Mouse (Mus musculus): ENCODE results near the gene Zp2. TPM values are rescaled to one million over a fixed set of nuclear protein-coding genes. Genes with fewer than 3 reads are reported as not detected.

Gene Zp2
- total and polyA plus RNA-seq, 2 experiments from 2014 or later: 0.15 to 0.31 TPM

GRCm38 (mm10) chr7:120127686-120128059 lies 17.4 kb downstream of the Zp2 start:
- ATAC-seq (ENCODE audit: insufficient read depth, low read depth): no peak
- H3K9ac ChIP-seq (replicated peaks; ENCODE audit: low read depth, low read length): no peak overlapping the region
- TF ChIP-seq EP300 (IDR thresholded peaks at IDR 0.05; ENCODE audit: low read depth): no peak
- no peak for TF ChIP-seq CTCF (IDR thresholded peaks at IDR 0.05; ENCODE audit: low read depth)

GRCm38 (mm10) chr7:120126976-120127685 lies 18.0 kb downstream of the Zp2 start:
- H3K4me3 ChIP-seq (ENCODE audit: low read depth, low read length): no peak overlapping the region
- no peak overlapping the region for H3K27ac ChIP-seq (ENCODE audit: low read depth)
- H3K4me1 ChIP-seq (ENCODE audit: control insufficient read depth, insufficient read depth): no peaks in the 10 kb centered on the region
- peak; percentile 31 for DNase-seq (ENCODE audit: low spot score)
- ATAC-seq (ENCODE audit: insufficient read depth, low read depth): no peak
- no peaks in the 10 kb centered on the region for H3K27me3 ChIP-seq (ENCODE audit: control insufficient read depth, insufficient read depth, low read length)
- TF ChIP-seq CTCF (IDR thresholded peaks at IDR 0.05; ENCODE audit: low read depth) (no peak), EP300 (IDR thresholded peaks at IDR 0.05; ENCODE audit: low read depth) (no peak)
- H3K36me3 ChIP-seq (replicated peaks; ENCODE audit: control insufficient read depth, insufficient read depth, low read length): no peaks in the 10 kb centered on the region
- H3K9ac ChIP-seq (replicated peaks; ENCODE audit: low read depth, low read length): no peak overlapping the region
- no peak overlapping the region for H3K4me2 ChIP-seq (ENCODE audit: low read depth, low read length)
- no peaks in the 10 kb centered on the region for H3K9me3 ChIP-seq (replicated peaks; ENCODE audit: control insufficient read depth, low read length)
- 28% methylated on average over 5 of the region's 5 CpGs for WGBS

More at GRCm38 (mm10) chr7:120127686-120128059, 17.4 kb downstream of the Zp2 start:
- Histone ChIP-seq H3K36me3 (replicated peaks; ENCODE audit: control insufficient read depth, insufficient read depth, low read length) (no peaks in the 10 kb centered on the region), H3K9me3 (replicated peaks; ENCODE audit: control insufficient read depth, low read length) (no peaks in the 10 kb centered on the region), H3K27ac (ENCODE audit: low read depth) (no peak overlapping the region), H3K4me1 (ENCODE audit: control insufficient read depth, insufficient read depth) (no peaks in the 10 kb centered on the region), H3K4me2 (ENCODE audit: low read depth, low read length) (no peak overlapping the region), H3K4me3 (ENCODE audit: low read depth, low read length) (no peak overlapping the region), H3K27me3 (ENCODE audit: control insufficient read depth, insufficient read depth, low read length) (no peaks in the 10 kb centered on the region)
- no peak for DNase-seq (ENCODE audit: low spot score)
- WGBS: 39% methylated on average over 4 of the region's 4 CpGs

GRCm38 (mm10) chr7:120124844-120125243 lies 20.2 kb downstream of the Zp2 start:
- no peak overlapping the region for H3K9ac ChIP-seq (replicated peaks; ENCODE audit: low read depth, low read length)
- no peaks in the 10 kb centered on the region for H3K27me3 ChIP-seq (ENCODE audit: control insufficient read depth, insufficient read depth, low read length)
- no peak overlapping the region for H3K4me2 ChIP-seq (ENCODE audit: low read depth, low read length)
- TF ChIP-seq CTCF (IDR thresholded peaks at IDR 0.05; ENCODE audit: low read depth): peak; percentile 91
- TF ChIP-seq EP300 (IDR thresholded peaks at IDR 0.05; ENCODE audit: low read depth): no peak
- H3K27ac ChIP-seq (ENCODE audit: low read depth): no peak overlapping the region
- H3K36me3 ChIP-seq (replicated peaks; ENCODE audit: control insufficient read depth, insufficient read depth, low read length): peaks cover 21% of the 10 kb centered on the region
- no peaks in the 10 kb centered on the region for H3K9me3 ChIP-seq (replicated peaks; ENCODE audit: control insufficient read depth, low read length)
- DNase-seq (ENCODE audit: low spot score) (peak; percentile 76), ATAC-seq (ENCODE audit: insufficient read depth, low read depth) (peak; percentile 85)
- WGBS: 0% methylated on average over 3 of the region's 3 CpGs
- H3K4me1 ChIP-seq (ENCODE audit: control insufficient read depth, insufficient read depth): no peaks in the 10 kb centered on the region
- H3K4me3 ChIP-seq (ENCODE audit: low read depth, low read length): no peak overlapping the region

GRCm38 (mm10) chr7:120123776-120124175 lies 21.3 kb downstream of the Zp2 start:
- Histone ChIP-seq H3K9me3 (replicated peaks; ENCODE audit: control insufficient read depth, low read length) (no peaks in the 10 kb centered on the region), H3K27me3 (ENCODE audit: control insufficient read depth, insufficient read depth, low read length) (no peaks in the 10 kb centered on the region), H3K9ac (replicated peaks; ENCODE audit: low read depth, low read length) (no peak overlapping the region), H3K36me3 (replicated peaks; ENCODE audit: control insufficient read depth, insufficient read depth, low read length) (peaks cover 29% of the 10 kb centered on the region), H3K4me1 (ENCODE audit: control insufficient read depth, insufficient read depth) (no peaks in the 10 kb centered on the region), H3K27ac (ENCODE audit: low read depth) (no peak overlapping the region), H3K4me3 (ENCODE audit: low read depth, low read length) (no peak overlapping the region), H3K4me2 (ENCODE audit: low read depth, low read length) (no peak overlapping the region)
- ATAC-seq (ENCODE audit: insufficient read depth, low read depth) (no peak), DNase-seq (ENCODE audit: low spot score) (no peak)
- 82% methylated on average over 4 of the region's 4 CpGs for WGBS
- TF ChIP-seq EP300 (IDR thresholded peaks at IDR 0.05; ENCODE audit: low read depth) (no peak), CTCF (IDR thresholded peaks at IDR 0.05; ENCODE audit: low read depth) (no peak)

- TF ChIP-seq EP300 (IDR thresholded peaks at IDR 0.05; ENCODE audit: low read depth) (no peak), CTCF (IDR thresholded peaks at IDR 0.05; ENCODE audit: low read depth) (no peak)
- ATAC-seq (ENCODE audit: insufficient read depth, low read depth): no peak
- Histone ChIP-seq H3K9me3 (replicated peaks; ENCODE audit: control insufficient read depth, low read length) (no peaks in the 10 kb centered on the region), H3K4me3 (ENCODE audit: low read depth, low read length) (no peak overlapping the region), H3K4me1 (ENCODE audit: control insufficient read depth, insufficient read depth) (no peaks in the 10 kb centered on the region), H3K27ac (ENCODE audit: low read depth) (no peak overlapping the region), H3K27me3 (ENCODE audit: control insufficient read depth, insufficient read depth, low read length) (no peaks in the 10 kb centered on the region), H3K36me3 (replicated peaks; ENCODE audit: control insufficient read depth, insufficient read depth, low read length) (peaks cover 48% of the 10 kb centered on the region), H3K9ac (replicated peaks; ENCODE audit: low read depth, low read length) (no peak overlapping the region), H3K4me2 (ENCODE audit: low read depth, low read length) (no peak overlapping the region)
- 59% methylated on average over 6 of the region's 6 CpGs for WGBS
- no peak for DNase-seq (ENCODE audit: low spot score)
These were observed 27.6 kb downstream of the Zp2 start for GRCm38 (mm10) chr7:120117529-120117928.

GRCm38 (mm10) chr7:120116976-120117375 lies 28.1 kb downstream of the Zp2 start:
- ATAC-seq (ENCODE audit: insufficient read depth, low read depth) (no peak), DNase-seq (ENCODE audit: low spot score) (no peak)
- Histone ChIP-seq H3K9ac (replicated peaks; ENCODE audit: low read depth, low read length) (no peak overlapping the region), H3K27me3 (ENCODE audit: control insufficient read depth, insufficient read depth, low read length) (no peaks in the 10 kb centered on the region), H3K4me2 (ENCODE audit: low read depth, low read length) (no peak overlapping the region), H3K4me3 (ENCODE audit: low read depth, low read length) (no peak overlapping the region), H3K36me3 (replicated peaks; ENCODE audit: control insufficient read depth, insufficient read depth, low read length) (peaks cover 48% of the 10 kb centered on the region), H3K4me1 (ENCODE audit: control insufficient read depth, insufficient read depth) (no peaks in the 10 kb centered on the region), H3K27ac (ENCODE audit: low read depth) (no peak overlapping the region), H3K9me3 (replicated peaks; ENCODE audit: control insufficient read depth, low read length) (no peaks in the 10 kb centered on the region)
- TF ChIP-seq CTCF (IDR thresholded peaks at IDR 0.05; ENCODE audit: low read depth) (no peak), EP300 (IDR thresholded peaks at IDR 0.05; ENCODE audit: low read depth) (no peak)
- 80% methylated on average over 5 of the region's 5 CpGs for WGBS

Measured in heart, postnatal 0 days (tissue).